Mouse (Mus musculus) ES-E14 (cell line): Measurements from ENCODE around the gene Atxn1.

ENCODE experiments used
- CHD2 ChIP-seq: IDR thresholded peaks from 2 replicates; pipeline ENCODE4 v1.6.1; 2014; ENCODE audit warnings: mild to moderate bottlenecking, low read depth, low read length, inconsistent platforms
- HCFC1 ChIP-seq: IDR thresholded peaks from 2 replicates; pipeline ENCODE4 v1.6.1; 2012; ENCODE audit warnings: low read length, inconsistent platforms, borderline replicate concordance; ENCODE audit not compliant: insufficient read depth
- MAFK ChIP-seq: IDR thresholded peaks from 2 replicates; pipeline ENCODE4 v1.6.1; 2014; ENCODE audit warnings: mild to moderate bottlenecking, low read depth, low read length, inconsistent platforms; ENCODE audit not compliant: insufficient read depth
- ZC3H11A ChIP-seq: IDR thresholded peaks from 2 replicates; pipeline ENCODE4 v1.6.1; 2012; ENCODE audit warnings: low read depth, mild to moderate bottlenecking, inconsistent platforms, low read length, borderline replicate concordance

GRCm38 (mm10) chr13:45629750-45630149 lies 335.1 kb downstream of the Atxn1 start:
- TF ChIP-seq ZC3H11A, result no peak
- no peak for TF ChIP-seq CHD2
- no peak for TF ChIP-seq HCFC1
- no peak for TF ChIP-seq MAFK
